ENCODE assay signal across 10 mouse cellular contexts in genomic region chr11:57654977-57655397, GRCm38 (mm10). TPM values are rescaled to one million over a fixed set of nuclear protein-coding genes. Genes with fewer than 3 reads are reported as not detected.
A peak's percentile ranks its signal among the peaks of the same experiment; 100 is the strongest.
DNase-seq lines count a peak whose midpoint lies in the region; ATAC-seq and TF ChIP-seq lines count a peak whose summit lies in the region.
"Had no signal": no experiment of that assay in that cellular context is flagged by ENCODE, and none has a peak within 500 bp of the region (broad histone marks: within the 10 kb centered on the region; RNA-seq: fewer than 3 reads in every experiment).

No protein-coding gene starts in this region.

- no peak for TF ChIP-seq CTCF in left cerebral cortex, adult 2 months (IDR thresholded peaks at IDR 0.05)

- 0 out of 2 replicates have a peak, but pooled peaks have one; percentile 23 for ATAC-seq in limb, embryonic 11.5 days (ENCODE audit: insufficient number of reproducible peaks, low FRiP score, low TSS enrichment, low read depth)
- ATAC-seq in embryonic facial prominence, embryonic 14.5 days (ENCODE audit: low read depth), result no peak
- ATAC-seq in megakaryocyte progenitor cell, adult 5-6 weeks (replicated peaks; ENCODE audit: poor library complexity), result peak; percentile 70
- ATAC-seq: midbrain, embryonic 13.5 days had no signal

- H3K27me3 ChIP-seq in limb, embryonic 11.5 days (ENCODE audit: control insufficient read depth, insufficient read depth, low read length), result no peaks in the 10 kb centered on the region
- no peaks in the 10 kb centered on the region for H3K27me3 ChIP-seq in limb, embryonic 10.5 days (ENCODE audit: low read depth, poor library complexity, severe bottlenecking)
- no peaks in the 10 kb centered on the region for H3K27me3 ChIP-seq in embryonic facial prominence, embryonic 14.5 days (replicated peaks; ENCODE audit: control insufficient read depth, insufficient read depth, low read length)

- no peaks in the 10 kb centered on the region for H3K9me3 ChIP-seq in limb, embryonic 11.5 days (ENCODE audit: control insufficient read depth, low read length)
- no peaks in the 10 kb centered on the region for H3K9me3 ChIP-seq in limb, embryonic 10.5 days (replicated peaks)
- H3K9me3 ChIP-seq in embryonic facial prominence, embryonic 14.5 days (ENCODE audit: control insufficient read depth, low read length), result no peaks in the 10 kb centered on the region
- H3K9me3 ChIP-seq: midbrain, embryonic 13.5 days had no signal

- no peak overlapping the region for H3K9ac ChIP-seq in limb, embryonic 11.5 days (ENCODE audit: low read length)
- no peak overlapping the region for H3K9ac ChIP-seq in embryonic facial prominence, embryonic 14.5 days (ENCODE audit: low read depth, low read length)
- H3K9ac ChIP-seq: midbrain, embryonic 13.5 days had no signal

- H3K27ac ChIP-seq in limb, embryonic 11.5 days (replicated peaks; ENCODE audit: low read depth, low read length), result no peak overlapping the region
- no peak overlapping the region for H3K27ac ChIP-seq in limb, embryonic 10.5 days
- H3K27ac ChIP-seq in embryonic facial prominence, embryonic 14.5 days (replicated peaks; ENCODE audit: low read depth, low read length), result no peak overlapping the region
- H3K27ac ChIP-seq in left cerebral cortex, adult 2 months, result no peak overlapping the region
- H3K27ac ChIP-seq: layer of hippocampus, adult 2 months; midbrain, embryonic 13.5 days had no signal

- no peak overlapping the region for H3K4me2 ChIP-seq in limb, embryonic 11.5 days (ENCODE audit: low read depth, severe bottlenecking)
- H3K4me2 ChIP-seq in embryonic facial prominence, embryonic 14.5 days (ENCODE audit: low read depth, low read length), result no peak overlapping the region
- H3K4me2 ChIP-seq: midbrain, embryonic 13.5 days had no signal

- peak; percentile 71 for DNase-seq in embryo, embryonic 10 days (ENCODE audit: low spot score)
- no peak for DNase-seq in embryo, embryonic 9.5 days (ENCODE audit: extremely low spot score)
- no peak for DNase-seq in limb, embryonic 11.5 days (ENCODE audit: low spot score)
- DNase-seq in limb, embryonic 10.5 days (ENCODE audit: low spot score), result no peak
- peak; percentile 51 for DNase-seq in embryonic facial prominence, embryonic 14.5 days (ENCODE audit: low spot score)
- DNase-seq in frontal cortex, adult 2 months (ENCODE audit: extremely low spot score in 1 of 2, low spot score in 1 of 2), result no peak
- no peak for DNase-seq in left cerebral cortex, adult 2 months (ENCODE audit: extremely low spot score in 1 of 2, low spot score in 2 of 2)

- intact Hi-C loops in left cerebral cortex, adult 2 months (cut with DNase I), result loop anchor here (5.0 kb wide), 1 partner anchor 108 kb away; no protein-coding TSS in a partner anchor

- 32% methylated on average over 5 of the region's 5 CpGs for WGBS in limb, embryonic 11.5 days
- 41% methylated on average over 5 of the region's 5 CpGs for WGBS in limb, embryonic 10.5 days
- WGBS in embryonic facial prominence, embryonic 14.5 days, result 45% methylated on average over 5 of the region's 5 CpGs

- H3K4me1 ChIP-seq in limb, embryonic 11.5 days (ENCODE audit: control insufficient read depth, insufficient read depth, low read length), result peaks cover 18% of the 10 kb centered on the region
- peaks cover 75% of the 10 kb centered on the region for H3K4me1 ChIP-seq in limb, embryonic 10.5 days
- peaks cover 22% of the 10 kb centered on the region for H3K4me1 ChIP-seq in embryonic facial prominence, embryonic 14.5 days (ENCODE audit: control insufficient read depth, insufficient read depth, low read length)

- H3K36me3 ChIP-seq in limb, embryonic 11.5 days (ENCODE audit: control insufficient read depth, insufficient read depth, low read length), result no peaks in the 10 kb centered on the region
- no peaks in the 10 kb centered on the region for H3K36me3 ChIP-seq in limb, embryonic 10.5 days
- H3K36me3 ChIP-seq in embryonic facial prominence, embryonic 14.5 days (ENCODE audit: control insufficient read depth, insufficient read depth, low read length), result no peaks in the 10 kb centered on the region
- H3K36me3 ChIP-seq: midbrain, embryonic 13.5 days had no signal

- H3K4me3 ChIP-seq in limb, embryonic 11.5 days (ENCODE audit: low read depth, low read length), result no peak overlapping the region
- H3K4me3 ChIP-seq in limb, embryonic 10.5 days, result no peak overlapping the region
- no peak overlapping the region for H3K4me3 ChIP-seq in embryonic facial prominence, embryonic 14.5 days (ENCODE audit: low read depth, low read length)
- no peak overlapping the region for H3K4me3 ChIP-seq in left cerebral cortex, adult 2 months
- H3K4me3 ChIP-seq: layer of hippocampus, adult 2 months; midbrain, embryonic 13.5 days had no signal

RNA-seq across cellular contexts. Expression of gene Galnt10, which starts 9.7 kb away (rescaled TPM):
- polyA plus RNA-seq in limb, embryonic 11.5 days (2014; fragmentation: Nextera tagmentation; extraction: Ambion mirVana), result 13.9 and 15.6 TPM in 2 replicates
- polyA plus RNA-seq in limb, embryonic 10.5 days (2016; fragmentation: Nextera tagmentation; extraction: Ambion mirVana), result 20.3 and 22.3 TPM in 2 replicates
- 19.7 and 22.5 TPM in 2 replicates for polyA plus RNA-seq in embryonic facial prominence, embryonic 14.5 days (2014; fragmentation: Nextera tagmentation; extraction: Ambion mirVana)
- total RNA-seq in megakaryocyte progenitor cell, adult 5-6 weeks (2015), result 4.0 and 4.8 TPM in 2 replicates
- 7.0 and 8.8 TPM in 2 replicates for total RNA-seq in megakaryocyte progenitor cell, adult 5-6 weeks (2017)
- 8.6 and 9.7 TPM in 2 replicates for polyA plus RNA-seq in frontal cortex, adult 2 months (2012; rRNA removed)
- 1 to 10 TPM; 5.9 to 7.4 TPM for total RNA-seq in left cerebral cortex, adult 2 months (2021)

Comparison
In these comparisons a context has a peak if more than half of its experiments do, and no peak if none do; other contexts are left out.
1. DNase-seq: peak in embryo, embryonic 10 days (single experiment) and embryonic facial prominence, embryonic 14.5 days (single experiment); none in embryo, embryonic 9.5 days (single experiment), limb, embryonic 11.5 days (single experiment), limb, embryonic 10.5 days (single experiment), frontal cortex, adult 2 months (0 of 2) and left cerebral cortex, adult 2 months (0 of 2).